Mouse (Mus musculus): ENCODE measurements around the gene Frmpd2.

DNA sequence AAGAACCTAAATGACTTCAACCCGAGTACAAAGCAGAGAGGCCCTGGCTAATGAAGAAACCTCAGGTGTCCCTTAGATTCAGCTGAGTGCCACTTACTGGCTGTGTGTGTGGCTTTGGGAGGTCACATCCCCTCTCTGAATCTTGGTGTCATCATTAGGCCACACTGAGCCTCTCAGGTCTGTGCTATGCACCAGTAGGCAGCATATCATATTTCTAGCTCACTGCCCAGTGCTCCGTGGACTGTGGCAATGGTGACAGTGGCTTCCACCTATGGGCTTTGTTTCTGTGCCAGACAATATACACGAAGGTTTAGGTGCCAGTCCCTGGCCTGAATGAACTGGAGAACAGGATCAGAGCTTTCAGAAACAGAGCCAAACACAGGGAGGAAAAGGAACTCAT is 56.4 kb downstream of the Frmpd2 start:
- TF ChIP-seq CTCF (IDR thresholded peaks at IDR 0.05; ENCODE audit: control insufficient read depth, insufficient read depth, insufficient replicate concordance, low read depth, low read length) (no peak), POLR2A (IDR thresholded peaks at IDR 0.05; ENCODE audit: control insufficient read depth, low read depth, low read length) (no peak)
